Mouse (Mus musculus): ENCODE results near the gene Hoxb7. TPM values are rescaled to one million over a fixed set of nuclear protein-coding genes. Genes with fewer than 3 reads are reported as not detected.
A peak's percentile ranks its signal among the peaks of the same experiment; 100 is the strongest.

The Hoxb7 gene
- polyA plus RNA-seq, 2 experiments from 2014 or later: not detected

GRCm38 (mm10) chr11:96268031-96268745 is 18.2 kb upstream of the Hoxb7 start:
- no peak for ATAC-seq

GRCm38 (mm10) chr11:96269869-96270268 is 16.6 kb upstream of the Hoxb7 start:
- ATAC-seq: peak; percentile 74

- peak; percentile 46 for ATAC-seq
Measured at GRCm38 (mm10) chr11:96270996-96271540, 15.4 kb upstream of the Hoxb7 start, which contains the start of gene Hoxb9. Hoxb9 (plus strand) TSS chr11:96271457.

DNA sequence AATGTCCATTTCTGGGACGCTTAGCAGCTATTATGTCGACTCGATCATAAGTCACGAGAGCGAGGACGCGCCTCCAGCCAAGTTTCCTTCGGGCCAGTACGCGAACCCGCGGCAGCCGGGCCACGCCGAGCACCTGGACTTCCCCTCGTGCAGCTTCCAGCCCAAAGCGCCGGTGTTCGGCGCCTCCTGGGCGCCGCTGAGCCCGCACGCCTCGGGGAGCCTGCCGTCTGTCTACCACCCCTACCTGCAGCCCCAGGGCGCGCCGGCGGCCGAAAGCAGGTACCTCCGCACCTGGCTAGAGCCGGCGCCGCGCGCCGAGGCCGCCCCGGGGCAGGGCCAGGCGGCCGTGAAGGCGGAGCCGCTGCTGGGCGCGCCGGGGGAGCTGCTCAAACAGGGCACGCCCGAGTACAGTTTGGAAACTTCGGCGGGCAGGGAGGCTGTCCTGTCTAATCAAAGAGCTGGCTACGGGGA is 14.8 kb upstream of the Hoxb7 start:
- ATAC-seq: peak; percentile 19

GRCm38 (mm10) chr11:96272024-96272921 is 14.2 kb upstream of the Hoxb7 start:
- ATAC-seq: no peak

GRCm38 (mm10) chr11:96274428-96274827 is 12.0 kb upstream of the Hoxb7 start:
- ATAC-seq: no peak

- ATAC-seq: no peak
Measured at GRCm38 (mm10) chr11:96275896-96276295, 10.5 kb upstream of the Hoxb7 start.

DNA sequence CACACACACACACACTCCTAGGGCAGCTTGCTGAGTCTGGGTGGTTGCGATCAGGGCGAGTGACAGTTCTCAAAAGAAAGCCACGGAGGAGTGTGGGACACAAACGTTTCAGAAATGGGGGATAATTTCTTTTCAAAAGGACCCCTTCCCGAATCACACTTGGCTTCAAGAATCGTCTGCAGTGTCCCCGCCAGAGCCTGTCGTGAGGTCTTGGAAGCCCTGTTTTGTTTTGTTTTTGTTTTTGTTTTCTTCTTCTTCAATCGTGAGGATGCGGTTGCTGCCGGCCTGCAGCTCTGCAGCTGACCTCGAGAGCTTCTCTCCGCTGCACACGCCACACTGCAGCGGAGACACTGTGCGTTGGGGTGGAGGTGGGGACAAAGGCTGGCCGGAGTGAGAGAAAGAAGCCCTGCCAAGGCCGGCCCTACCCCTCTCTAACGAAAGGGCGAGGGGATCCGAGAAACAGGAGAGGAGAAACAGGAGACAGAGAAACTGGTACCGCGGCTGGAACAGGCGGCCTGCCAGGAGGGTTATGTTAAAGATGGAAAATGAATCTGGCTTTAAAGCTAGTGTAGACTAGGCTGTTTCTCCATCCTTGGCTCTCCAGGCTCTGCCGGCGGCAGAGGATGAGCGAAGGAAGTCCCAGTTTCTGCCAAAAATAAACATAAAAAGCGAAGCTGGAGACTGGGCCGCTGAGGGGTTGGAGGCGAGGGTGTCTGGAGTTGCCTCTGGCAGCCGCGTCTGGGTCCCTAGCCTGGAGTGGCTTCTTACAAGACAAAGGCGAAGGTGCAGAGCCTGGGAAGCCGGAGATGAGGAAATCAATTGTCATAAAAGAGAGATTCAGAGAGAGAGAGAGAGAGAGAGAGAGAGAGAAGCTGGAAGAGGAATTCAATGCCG is 9.0 kb upstream of the Hoxb7 start:
- ATAC-seq: no peak

GRCm38 (mm10) chr11:96278324-96278723 is 8.1 kb upstream of the Hoxb7 start:
- no peak for ATAC-seq

GRCm38 (mm10) chr11:96278773-96279172 is 7.7 kb upstream of the Hoxb7 start:
- ATAC-seq: peak; percentile 88

GRCm38 (mm10) chr11:96279421-96280233 is 6.8 kb upstream of the Hoxb7 start:
- ATAC-seq: no peak

DNA sequence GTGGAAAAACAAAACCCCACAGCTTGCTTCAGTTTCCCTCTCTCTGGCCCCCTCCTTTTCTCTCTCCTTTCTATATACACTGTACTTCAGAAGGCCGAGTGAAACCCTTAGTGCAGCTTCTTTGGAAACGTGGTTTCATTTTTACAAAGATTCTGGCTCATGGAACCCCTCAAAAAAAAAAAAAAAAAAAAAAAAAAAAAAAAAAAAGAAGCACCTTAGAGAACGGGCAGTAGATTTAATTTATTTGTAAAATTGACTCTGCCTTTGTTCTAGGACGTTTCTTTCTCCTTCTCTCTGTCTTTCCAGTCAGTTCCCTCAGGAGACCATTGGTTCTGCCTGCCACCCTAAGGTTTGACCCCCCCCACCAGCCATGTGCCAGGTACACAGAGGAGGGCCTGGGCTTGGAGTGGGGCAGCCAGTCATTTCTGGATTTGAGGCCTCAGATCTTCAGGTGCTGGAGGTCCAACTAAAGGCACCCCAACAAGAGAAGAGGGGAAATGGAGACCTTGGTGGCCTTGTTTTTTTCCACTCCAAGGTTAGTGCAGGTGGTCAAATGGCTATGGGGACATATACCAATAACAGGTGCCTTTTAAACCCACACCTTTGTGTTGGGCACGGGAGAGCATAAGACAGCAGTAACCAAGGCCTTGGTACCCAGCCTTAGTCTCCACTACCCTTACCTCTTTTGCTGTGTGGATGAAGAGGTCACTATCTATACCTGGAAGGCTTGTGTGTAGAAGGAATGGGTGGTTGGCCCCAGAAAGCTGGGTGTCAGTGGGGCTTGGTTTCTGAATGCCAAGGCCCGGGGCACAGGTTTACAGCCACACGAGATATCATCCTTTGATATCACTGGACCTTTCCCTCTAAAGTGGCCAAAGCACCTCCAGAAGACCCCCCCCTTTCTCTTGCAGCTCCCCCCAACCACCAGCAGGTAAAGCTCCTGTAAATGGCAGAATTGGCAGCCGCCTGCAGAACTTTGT is 5.7 kb upstream of the Hoxb7 start:
- no peak for ATAC-seq

DNA sequence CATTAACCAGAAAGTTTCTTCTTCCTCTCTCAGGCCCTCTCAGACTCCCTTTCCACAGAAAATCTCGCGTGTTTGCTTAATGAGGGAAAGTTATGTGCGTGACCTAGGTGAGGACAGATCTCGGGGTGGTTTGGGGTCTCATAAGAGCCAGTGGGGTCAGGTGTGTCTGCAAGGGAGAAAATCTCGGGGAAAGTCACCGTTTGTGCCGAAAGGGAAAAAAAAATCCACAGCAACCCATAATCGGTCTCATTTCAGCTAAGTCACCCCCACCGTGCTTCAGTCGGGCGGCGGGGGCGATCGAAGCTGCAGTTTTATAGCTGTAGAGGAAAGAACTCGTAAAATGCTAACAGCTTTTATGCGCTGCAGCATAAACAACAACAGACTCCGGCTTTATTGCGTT is 5.0 kb upstream of the Hoxb7 start:
- ATAC-seq: no peak

GRCm38 (mm10) chr11:96281855-96282570 is 4.4 kb upstream of the Hoxb7 start, which contains the start of gene Hoxb8:
Hoxb8 (plus strand) TSS chr11:96281905.
- ATAC-seq: no peak

DNA sequence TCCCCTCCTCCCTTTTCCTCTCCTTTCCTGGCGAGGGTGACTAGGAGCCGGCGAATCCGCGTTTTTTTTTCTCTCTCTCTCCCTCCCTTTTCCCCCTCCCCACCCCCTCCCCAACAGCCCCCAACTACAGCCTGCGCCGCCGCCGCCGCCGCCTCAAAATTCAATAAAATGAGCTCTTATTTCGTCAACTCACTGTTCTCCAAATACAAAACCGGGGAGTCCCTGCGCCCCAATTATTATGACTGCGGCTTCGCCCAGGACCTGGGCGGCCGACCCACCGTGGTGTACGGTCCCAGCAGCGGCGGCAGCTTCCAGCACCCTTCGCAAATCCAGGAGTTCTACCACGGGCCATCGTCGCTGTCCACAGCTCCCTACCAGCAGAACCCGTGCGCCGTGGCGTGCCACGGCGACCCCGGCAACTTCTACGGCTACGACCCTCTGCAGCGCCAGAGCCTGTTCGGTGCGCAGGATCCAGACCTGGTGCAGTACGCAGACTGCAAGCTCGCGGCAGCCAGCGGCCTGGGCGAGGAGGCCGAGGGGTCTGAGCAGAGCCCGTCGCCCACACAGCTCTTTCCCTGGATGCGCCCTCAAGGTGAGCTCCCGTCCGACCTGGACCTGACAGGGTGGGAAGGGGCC is 3.5 kb upstream of the Hoxb7 start:
- no peak for ATAC-seq

GRCm38 (mm10) chr11:96284041-96284749 is 2.2 kb upstream of the Hoxb7 start:
- peak; percentile 75 for ATAC-seq

DNA sequence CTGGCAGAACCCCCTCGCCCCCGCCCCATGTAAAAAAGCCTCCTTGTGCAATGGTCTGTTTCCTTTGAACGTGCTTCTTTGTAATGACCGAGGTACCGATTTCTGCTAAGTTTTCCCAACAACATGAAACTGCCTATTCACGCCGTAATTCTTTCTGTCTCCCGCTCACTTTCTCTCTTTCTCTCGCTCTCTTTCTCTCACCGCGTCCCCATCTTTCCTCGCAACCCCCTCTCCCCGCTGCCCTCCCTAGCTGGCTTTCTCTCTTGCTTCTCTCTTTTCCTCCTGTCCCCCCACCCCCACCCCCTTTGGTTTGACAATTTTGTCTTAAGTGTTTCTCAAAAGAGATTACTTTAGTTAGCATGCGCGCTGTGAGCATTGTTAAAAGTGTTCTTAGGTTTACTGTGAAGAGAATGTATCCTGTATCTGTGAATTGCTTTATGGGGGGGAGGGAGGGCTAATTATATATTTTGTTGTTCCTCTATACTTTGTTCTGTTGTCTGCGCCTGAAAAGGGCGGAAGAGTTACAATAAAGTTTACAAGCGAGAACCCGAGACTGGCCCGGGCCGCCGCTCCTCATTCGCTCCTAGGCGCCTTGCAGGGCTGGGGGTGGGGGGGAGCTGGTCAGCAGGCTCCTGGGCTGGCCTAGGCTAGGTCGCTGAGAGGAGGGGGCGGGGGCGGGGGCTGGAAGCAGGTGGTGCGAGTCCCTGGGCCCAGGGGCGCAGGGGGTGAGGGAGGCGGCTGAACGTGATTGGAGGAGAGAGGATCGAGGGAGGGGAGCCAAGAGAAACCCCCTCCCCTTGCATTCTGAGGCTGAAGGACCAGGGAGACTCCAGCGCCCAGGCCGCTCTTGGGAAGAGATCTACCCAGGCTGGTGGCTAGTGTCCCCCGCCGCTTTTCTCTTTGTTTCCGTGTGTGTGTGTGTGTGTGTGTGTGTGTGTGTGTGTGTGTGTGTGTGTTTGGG is 1.4 kb upstream of the Hoxb7 start:
- ATAC-seq: peak; percentile 12

Data from CD4-positive, CD25-positive, alpha-beta regulatory T cell, adult 4 months (primary cell).